Mouse (Mus musculus): Measurements from ENCODE around the gene Spred2.

- TF ChIP-seq CTCF (IDR thresholded peaks at IDR 0.05; ENCODE audit: insufficient read depth, low read depth, low read length) (no peak), POLR2A (IDR thresholded peaks at IDR 0.05; ENCODE audit: insufficient read depth, low read depth, low read length) (no peak)
Measured at GRCm38 (mm10) chr11:19938456-19939004, 14.4 kb downstream of the Spred2 start.
